Mouse (Mus musculus) megakaryocyte, adult 5-6 weeks (primary cell): ENCODE results near the gene Pabpc1l. TPM values are rescaled to one million over a fixed set of nuclear protein-coding genes. Genes with fewer than 3 reads are reported as not detected.

Experiments used
- ATAC-seq: 2 replicates; pipeline ENCODE4 v1.8.0; 2016; ENCODE audit warnings: mild to moderate bottlenecking, inconsistent platforms; ENCODE audit not compliant: poor library complexity, severe bottlenecking
- total RNA-seq, 2 experiments: library from RNA; stranded (forward) in 1 of 2; stranded (reverse) in 1 of 2; fragments of 153-499, 151-499 nt in 1 of 2; fragments of 221-1000, 200-1000 nt in 1 of 2; gene quantifications; 2 replicates each; pipeline versions ENCODE4 v1.2.3 to v1.2.4; 2015 to 2017

The Pabpc1l gene
- total RNA-seq (2015) (12.9 and 19.1 TPM in 2 replicates), total RNA-seq (2017) (2.5 and 4.8 TPM in 2 replicates)

- ATAC-seq = no peak
These were observed at the start of gene Pabpc1l for GRCm38 (mm10) chr2:164025150-164025549. Pabpc1l (plus strand) TSS chr2:164025450.

DNA sequence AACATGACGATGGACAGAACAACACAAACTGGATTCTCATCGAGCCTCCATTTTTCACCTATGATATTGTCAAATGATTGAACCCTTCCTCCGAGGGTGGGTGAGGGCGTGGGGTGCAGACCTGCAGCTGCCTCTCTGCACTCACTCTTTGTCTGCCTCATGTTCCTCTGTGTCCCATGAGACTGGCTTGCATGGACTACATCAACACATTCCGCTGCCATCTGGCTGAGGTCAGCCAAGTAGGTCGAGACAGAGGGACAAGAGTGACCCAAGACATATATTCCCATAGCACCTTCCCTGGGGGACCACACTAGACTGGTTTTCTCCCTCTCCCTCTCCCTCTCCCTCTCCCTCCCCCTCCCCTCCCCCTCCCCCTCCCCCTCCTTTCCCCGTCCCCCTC is 48.8 kb upstream of the Pabpc1l start:
- no peak for ATAC-seq

DNA sequence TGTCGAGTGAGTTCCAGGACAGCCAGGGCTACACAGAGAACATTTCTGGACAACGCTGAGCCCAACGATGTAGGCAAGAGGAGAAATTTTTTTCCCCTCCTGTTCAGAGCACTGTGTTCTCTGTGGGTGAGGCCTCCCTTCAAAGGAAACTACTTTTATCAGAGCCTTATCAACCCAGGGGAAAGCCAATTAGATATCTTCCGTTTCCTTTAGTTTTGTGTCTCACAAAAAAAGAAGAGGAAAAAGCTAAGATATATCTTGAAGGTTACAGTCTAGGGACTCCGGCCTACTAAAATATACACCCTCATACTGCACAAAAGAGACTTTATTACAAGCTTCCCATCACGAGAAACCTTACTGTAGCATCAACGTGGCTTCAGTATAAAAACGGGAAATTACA is 38.0 kb upstream of the Pabpc1l start:
- no peak for ATAC-seq

- ATAC-seq = no peak
These were observed 32.4 kb upstream of the Pabpc1l start for GRCm38 (mm10) chr2:163992871-163993270.

DNA sequence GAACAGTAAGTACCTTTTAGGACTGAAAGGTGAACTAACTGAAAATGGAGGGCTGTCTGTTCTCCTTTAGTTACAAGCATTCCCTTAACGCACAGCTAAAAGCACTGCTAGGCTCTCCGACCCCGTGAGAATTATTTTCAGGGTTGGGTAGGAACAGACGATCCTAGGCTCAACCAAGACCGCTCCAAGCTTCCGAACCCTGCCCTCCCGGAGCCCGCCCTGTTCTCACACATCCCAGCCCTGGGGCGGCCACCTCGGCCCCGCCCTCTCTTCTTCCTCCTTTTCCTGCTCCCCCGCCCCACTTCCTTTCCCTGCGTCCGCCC is 30.6 kb upstream of the Pabpc1l start, which contains the start of gene Ywhab:
Ywhab (plus strand) TSS at position 307 of the 323 bp plus-strand sequence.
- no peak for ATAC-seq

GRCm38 (mm10) chr2:163994977-163995862 is 30.0 kb upstream of the Pabpc1l start:
- ATAC-seq = peak; percentile 97

GRCm38 (mm10) chr2:163996275-163996674 is 29.0 kb upstream of the Pabpc1l start:
- no peak for ATAC-seq

DNA sequence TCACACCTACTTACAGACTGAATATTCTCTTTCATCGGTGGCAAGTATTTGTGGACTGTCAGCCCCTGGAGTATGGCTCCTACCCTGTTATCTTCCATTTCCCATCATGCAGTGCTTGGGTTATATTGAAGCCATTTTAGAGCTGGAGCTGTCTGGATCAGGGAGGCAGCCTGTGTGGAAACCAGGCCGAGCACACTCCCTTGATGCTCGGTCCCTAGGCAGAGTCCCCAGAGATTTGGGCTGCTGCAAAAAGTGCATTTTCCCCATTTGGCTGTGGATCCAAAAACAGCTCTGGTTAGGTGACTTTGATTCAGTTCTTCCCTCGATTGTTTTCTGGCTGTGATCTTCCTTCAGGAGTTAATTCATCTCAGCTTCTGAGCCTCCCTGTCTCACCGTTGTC is 28.4 kb upstream of the Pabpc1l start:
- no peak for ATAC-seq

DNA sequence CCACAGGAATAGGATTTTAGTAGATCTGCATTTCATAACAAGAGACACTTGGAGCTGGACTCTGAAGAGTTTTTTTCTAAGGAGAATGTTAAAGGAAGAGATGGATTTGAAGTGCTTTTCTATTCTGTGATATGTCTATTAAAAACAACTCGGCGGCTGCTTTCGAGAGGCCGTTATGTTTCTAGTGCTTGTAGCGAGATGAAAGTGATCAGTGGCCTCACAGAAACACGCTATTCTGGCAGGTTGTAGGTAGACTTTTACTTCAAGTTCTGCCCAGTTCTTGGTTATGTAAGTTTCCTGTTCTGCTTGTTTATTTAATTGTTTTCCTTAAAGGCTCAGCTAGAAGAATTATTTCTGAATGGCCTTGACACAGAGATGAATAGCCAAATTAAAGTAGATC is 26.3 kb upstream of the Pabpc1l start:
- ATAC-seq = no peak

DNA sequence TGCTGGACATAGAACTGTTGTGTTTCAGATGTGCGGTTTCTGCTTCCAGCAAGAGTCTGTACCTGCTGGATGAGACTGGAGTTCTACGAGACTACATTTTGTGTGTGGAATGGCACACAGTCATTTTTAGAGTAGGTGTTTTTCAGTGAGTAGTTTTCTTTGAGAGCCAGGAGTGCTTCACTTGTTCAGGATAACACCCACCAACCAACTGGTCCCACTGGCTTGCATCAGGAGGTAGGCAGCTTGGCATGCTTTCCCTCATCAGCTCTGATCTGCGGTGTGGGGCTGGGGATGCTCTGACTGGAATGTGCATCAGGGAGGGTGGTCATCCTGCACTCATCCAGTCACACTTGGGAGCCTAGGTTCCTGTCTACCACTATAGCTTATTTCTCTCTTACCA is 22.6 kb upstream of the Pabpc1l start:
- ATAC-seq = no peak

DNA sequence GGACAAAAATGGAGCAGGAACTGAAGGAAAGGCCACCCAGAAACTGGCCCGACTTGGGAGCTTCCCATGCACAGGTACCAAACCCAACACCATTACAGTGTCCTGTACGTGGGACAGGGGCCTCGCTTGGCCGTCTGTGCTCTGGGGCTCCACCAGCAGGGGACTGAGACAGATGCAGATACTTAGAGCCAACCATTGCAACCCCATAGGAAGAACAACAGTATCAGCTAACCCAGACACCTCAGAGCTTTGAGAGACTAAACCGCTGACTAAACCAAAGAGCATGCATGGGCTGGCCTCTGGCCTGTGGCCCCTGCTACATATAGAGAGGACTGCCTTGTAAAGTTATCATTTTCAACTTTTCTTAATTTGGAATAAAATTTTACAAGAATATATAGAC is 20.7 kb upstream of the Pabpc1l start:
- no peak for ATAC-seq

DNA sequence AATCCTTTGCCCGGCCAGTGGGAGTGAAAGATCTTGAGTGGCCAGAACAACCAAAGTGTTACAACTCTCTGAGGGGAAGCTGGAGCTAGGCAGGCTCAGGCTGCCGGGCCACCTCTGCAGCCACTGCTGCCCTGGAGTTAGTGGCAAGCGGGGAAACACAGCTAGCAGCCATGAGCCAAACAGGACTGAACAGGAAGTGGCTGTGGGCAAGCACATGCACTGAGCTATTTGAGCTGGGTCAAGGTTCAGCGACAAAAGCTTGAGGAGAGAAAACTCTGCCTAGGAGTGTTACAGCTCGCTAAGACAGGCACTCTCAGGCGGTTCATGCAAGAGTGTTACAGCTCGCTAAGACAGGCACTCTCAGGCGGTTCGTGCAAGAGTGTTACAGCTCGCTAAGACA is 18.3 kb upstream of the Pabpc1l start:
- peak; percentile 67 for ATAC-seq

DNA sequence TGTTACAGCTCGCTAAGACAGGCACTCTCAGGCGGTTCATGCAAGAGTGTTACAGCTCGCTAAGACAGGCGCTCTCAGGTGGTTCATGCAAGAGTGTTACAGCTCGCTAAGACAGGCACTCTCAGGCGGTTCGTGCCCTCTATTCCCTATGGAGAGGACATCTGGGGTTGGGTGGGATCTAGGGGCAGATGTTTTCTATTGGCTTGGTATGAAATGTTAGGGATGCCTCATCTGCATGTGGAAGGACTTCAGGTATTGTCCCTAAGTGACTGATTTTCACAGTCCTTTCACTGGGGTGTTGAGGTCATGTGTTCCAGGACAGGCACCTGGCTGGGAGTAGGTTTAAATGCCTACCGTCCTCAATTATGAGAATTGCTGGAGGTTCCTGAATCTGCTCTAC is 17.7 kb upstream of the Pabpc1l start:
- ATAC-seq = no peak

- ATAC-seq = no peak
These were observed 17.2 kb upstream of the Pabpc1l start for GRCm38 (mm10) chr2:164007987-164008545.

- peak; percentile 12; the same call in 1 of the 2 replicates for ATAC-seq
These were observed 16.0 kb upstream of the Pabpc1l start for GRCm38 (mm10) chr2:164009227-164009626.

DNA sequence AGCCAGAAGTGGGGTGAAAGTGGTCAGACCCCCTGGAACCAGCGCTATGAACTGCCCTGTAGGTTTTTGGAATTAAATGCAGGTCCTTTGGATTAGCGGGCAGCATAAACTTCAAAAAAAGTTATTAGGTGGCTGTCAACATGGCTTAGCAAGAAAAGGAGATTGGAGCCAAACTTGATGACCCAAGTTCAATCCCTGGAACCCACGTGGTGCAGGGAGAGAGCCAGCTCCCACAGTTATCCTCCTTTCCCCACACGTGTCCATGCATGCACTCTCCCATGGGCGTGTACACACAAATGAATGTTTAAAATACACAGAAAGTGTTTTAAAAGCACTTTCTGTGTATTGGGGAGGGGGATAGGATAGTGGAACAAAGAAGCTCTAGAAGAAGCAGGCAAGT is 14.8 kb upstream of the Pabpc1l start:
- no peak for ATAC-seq

GRCm38 (mm10) chr2:164010944-164011343 is 14.3 kb upstream of the Pabpc1l start:
- peak; percentile 91 for ATAC-seq

DNA sequence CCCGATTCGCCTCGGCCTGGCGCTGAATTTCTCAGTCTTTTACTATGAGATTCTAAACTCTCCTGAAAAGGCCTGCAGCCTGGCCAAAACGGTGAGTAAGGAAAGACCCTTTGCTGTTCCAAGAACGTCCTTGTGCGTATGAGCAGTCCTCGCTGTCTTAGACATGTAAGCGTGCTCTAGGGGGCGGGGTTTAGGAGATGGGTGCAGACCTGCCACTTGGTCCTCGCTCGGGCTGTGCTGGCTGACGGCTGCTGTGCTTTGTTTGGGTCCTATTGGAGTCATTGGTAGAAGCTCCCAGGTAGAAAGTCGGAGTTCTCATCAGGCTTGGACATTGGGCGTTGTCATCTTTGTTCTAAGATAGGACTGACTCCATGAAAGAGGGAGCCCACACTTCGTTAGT is 9.9 kb upstream of the Pabpc1l start:
- no peak for ATAC-seq

DNA sequence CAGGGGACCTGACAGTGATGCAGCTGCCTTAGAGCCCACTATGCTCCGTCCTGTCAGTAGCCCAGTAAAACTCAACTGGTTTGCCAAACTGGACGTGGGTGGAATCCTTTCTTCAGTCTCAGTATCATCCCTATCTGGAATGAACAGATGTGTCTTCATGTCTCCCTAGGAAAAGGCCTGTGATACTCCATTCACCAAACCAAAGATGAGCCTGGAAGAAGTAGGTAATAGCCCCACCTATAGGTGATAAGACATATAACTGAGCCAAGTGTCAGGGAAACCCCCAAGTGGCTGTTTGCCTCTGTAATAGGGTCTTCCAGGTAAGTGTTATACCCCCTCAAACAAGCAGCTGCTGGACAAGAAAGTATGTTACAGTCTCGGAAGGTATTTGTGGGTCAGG is 6.3 kb upstream of the Pabpc1l start:
- ATAC-seq = peak; percentile 30; the same call in 1 of the 2 replicates

DNA sequence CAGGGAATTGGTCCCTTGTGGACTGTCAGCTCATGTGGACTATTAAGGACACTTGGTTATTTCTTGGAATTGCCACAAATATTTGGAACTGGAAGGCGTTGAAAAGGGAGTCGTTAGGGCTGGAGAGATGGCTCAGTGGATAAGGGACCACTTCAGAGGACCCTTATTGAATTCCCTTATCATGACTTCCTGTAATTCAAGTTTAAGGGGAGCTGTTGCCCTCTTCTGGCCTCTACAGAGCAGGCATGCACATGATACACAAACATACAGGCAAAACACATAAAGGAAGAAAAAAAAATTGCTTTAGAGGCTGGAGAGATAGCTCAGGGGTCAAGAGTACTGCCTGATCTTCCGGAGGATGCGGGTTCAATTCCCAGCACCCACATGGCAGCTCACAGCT is 5.3 kb upstream of the Pabpc1l start:
- no peak for ATAC-seq

GRCm38 (mm10) chr2:164022104-164022503 is 3.1 kb upstream of the Pabpc1l start:
- ATAC-seq = no peak

DNA sequence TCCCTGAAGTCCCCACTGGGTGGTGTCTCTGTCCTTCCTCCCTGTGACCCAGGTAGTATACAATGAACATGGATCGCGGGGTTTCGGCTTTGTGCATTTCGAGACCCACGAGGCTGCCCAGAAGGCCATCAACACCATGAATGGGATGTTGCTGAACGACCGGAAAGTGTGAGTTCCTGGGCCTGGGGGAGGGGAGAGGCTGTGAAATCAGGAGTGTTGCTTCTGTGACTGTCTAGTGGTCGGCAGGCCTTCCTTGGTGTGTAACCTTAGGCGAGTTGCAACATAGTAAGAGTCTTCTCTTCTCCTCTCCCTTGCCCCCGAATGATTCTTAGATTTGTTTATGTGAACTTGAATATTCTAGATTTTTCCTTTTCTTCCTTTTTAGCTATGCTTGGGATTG is 5.9 kb downstream of the Pabpc1l start:
- ATAC-seq = peak; percentile 83
